Mouse (Mus musculus) cerebellum, adult 8-10 months (tissue): ENCODE measurements around the gene Iqce.
"Not testable (repeated sequence)": the region's sequence is repeated elsewhere in the genome, so short reads cannot be mapped to it uniquely, and the experiment has no call there.

Experiments used
- DNase-seq: peaks from one replicate; pipeline ENCODE4 v3.0.0; 2022

Gene Iqce

GRCm38 (mm10) chr5:140704378-140705251 is 2.4 kb upstream of the Iqce start, which contains the start of gene Brat1:
Gene Brat1 (plus strand): TSS chr5:140705011.
- peak; percentile 100 for DNase-seq

GRCm38 (mm10) chr5:140703480-140704377 is 1.6 kb upstream of the Iqce start:
- peak; percentile 26 for DNase-seq

- DNase-seq = no peak
These were observed 519 bp upstream of the Iqce start for GRCm38 (mm10) chr5:140702618-140703175.

- DNase-seq = no peak
These were observed 517 bp downstream of the Iqce start for GRCm38 (mm10) chr5:140701661-140702060.

GRCm38 (mm10) chr5:140699776-140700175 is 2.4 kb downstream of the Iqce start:
- DNase-seq = no peak

GRCm38 (mm10) chr5:140695987-140696386 is 6.2 kb downstream of the Iqce start:
- DNase-seq = no peak

GRCm38 (mm10) chr5:140688434-140688833 is 13.7 kb downstream of the Iqce start:
- no peak for DNase-seq

- DNase-seq = peak; percentile 42
These were observed 17.6 kb downstream of the Iqce start for GRCm38 (mm10) chr5:140684343-140685148.

GRCm38 (mm10) chr5:140682113-140682512 is 20.1 kb downstream of the Iqce start:
- DNase-seq = no peak

- no peak for DNase-seq
These were observed 21.2 kb downstream of the Iqce start for GRCm38 (mm10) chr5:140680950-140681349.

- no peak for DNase-seq
These were observed 22.1 kb downstream of the Iqce start for GRCm38 (mm10) chr5:140680051-140680450.

- DNase-seq = no peak
These were observed 25.0 kb downstream of the Iqce start for GRCm38 (mm10) chr5:140677137-140677536.

GRCm38 (mm10) chr5:140675640-140676039 is 26.5 kb downstream of the Iqce start:
- DNase-seq = no peak

- DNase-seq = no peak
These were observed 27.1 kb downstream of the Iqce start for GRCm38 (mm10) chr5:140675079-140675478.

- DNase-seq = no peak
These were observed 28.1 kb downstream of the Iqce start for GRCm38 (mm10) chr5:140674036-140674435.

- DNase-seq = not testable (repeated sequence)
These were observed 29.6 kb downstream of the Iqce start for GRCm38 (mm10) chr5:140672603-140673002.

- DNase-seq = no peak
These were observed 30.1 kb downstream of the Iqce start for GRCm38 (mm10) chr5:140672115-140672514.

- DNase-seq = peak; percentile 46
These were observed 38.5 kb downstream of the Iqce start for GRCm38 (mm10) chr5:140663621-140664180.

GRCm38 (mm10) chr5:140662741-140663592 is 39.2 kb downstream of the Iqce start:
- DNase-seq = no peak

- no peak for DNase-seq
These were observed 40.1 kb downstream of the Iqce start for GRCm38 (mm10) chr5:140661875-140662643.
